Mouse (Mus musculus): ENCODE results near the gene Gm10382. TPM values are rescaled to one million over a fixed set of nuclear protein-coding genes. Genes with fewer than 3 reads are reported as not detected.
"Not testable (repeated sequence)": the region's sequence is repeated elsewhere in the genome, so short reads cannot be mapped to it uniquely, and the experiment has no call there.

Gm10382 gene
- total RNA-seq, 1 experiment from 2014 or later: not detected

DNA sequence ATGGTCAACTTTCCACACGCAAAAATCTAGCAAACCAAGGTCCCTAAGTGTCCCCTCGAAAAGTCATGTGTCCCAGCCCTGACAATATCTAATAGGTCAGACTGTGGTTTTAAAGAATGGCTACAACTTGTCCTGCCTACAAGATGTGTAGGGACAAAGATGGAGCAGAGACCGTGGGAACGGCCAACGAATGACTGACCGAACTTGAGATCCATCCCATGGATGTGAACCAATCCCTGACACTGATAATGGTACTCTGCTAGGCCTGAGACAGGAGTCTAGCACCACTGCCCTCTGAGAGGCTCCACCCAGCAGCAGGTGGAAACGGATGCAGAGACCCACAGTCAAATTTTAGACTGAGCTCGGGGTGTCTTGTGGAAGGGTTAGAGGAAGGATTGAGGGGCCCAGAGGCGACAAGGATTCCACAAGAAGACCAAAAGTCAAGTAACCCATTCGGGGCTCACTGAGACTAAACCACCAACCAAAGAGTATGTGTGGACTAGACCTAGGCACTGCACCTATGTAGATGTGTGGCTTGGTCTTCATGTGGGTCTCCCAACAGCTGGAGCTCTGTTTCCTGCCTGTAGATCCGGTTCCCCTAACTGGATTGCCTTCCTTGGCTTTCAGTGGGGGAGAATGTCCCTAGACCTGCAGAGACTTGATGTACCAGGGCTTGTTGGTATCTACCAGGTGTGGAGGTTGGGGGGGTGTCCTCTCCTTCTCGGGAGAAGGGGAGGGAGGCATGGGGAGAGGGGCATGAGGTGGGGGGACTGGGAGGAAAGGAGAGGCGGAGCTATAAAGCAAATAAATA lies 18.1 kb downstream of the Gm10382 start:
- ATAC-seq (replicated peaks; ENCODE audit: insufficient number of reproducible peaks, low FRiP score, low TSS enrichment, poor library complexity, severe bottlenecking): no peak

GRCm38 (mm10) chr5:125407910-125408575 lies 18.9 kb downstream of the Gm10382 start:
- ATAC-seq (replicated peaks; ENCODE audit: insufficient number of reproducible peaks, low FRiP score, low TSS enrichment, poor library complexity, severe bottlenecking): no peak

GRCm38 (mm10) chr5:125408842-125409241 lies 19.7 kb downstream of the Gm10382 start:
- no peak for ATAC-seq (replicated peaks; ENCODE audit: insufficient number of reproducible peaks, low FRiP score, low TSS enrichment, poor library complexity, severe bottlenecking)

DNA sequence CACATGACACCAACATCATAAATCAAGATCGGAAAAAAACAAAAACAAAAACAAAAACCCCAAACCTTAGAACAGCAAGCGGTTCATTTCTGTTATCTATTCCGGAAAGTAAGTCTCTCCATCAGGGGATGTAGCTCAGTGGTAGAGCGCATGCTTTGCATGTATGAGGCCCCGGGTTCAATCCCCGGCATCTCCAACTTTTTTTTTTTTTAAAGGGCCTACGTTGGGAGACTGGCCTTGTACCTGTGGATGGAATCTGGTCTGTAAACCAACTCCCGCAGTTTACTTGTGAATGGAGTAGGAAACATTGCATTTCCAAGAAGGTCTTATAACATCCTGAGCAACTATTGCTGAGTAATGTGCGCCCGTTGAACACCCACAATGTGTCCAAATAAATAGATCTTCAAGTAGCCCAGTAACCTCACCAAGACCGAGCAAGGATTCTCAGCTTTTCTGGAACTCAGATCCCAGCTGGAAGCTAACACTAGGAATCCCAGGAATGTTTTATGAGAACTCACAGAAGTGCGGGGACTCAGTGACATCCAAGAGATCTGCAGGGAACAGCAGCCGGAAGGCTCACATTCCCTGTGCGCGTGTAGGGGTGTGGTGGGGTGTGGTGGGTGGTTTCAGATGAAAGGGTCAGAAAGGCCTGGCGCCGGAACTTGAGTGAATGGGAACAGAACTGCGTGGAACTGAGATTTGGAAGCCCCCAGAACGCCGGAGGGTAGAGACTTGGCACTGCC lies 20.4 kb downstream of the Gm10382 start:
- ATAC-seq (replicated peaks; ENCODE audit: insufficient number of reproducible peaks, low FRiP score, low TSS enrichment, poor library complexity, severe bottlenecking): no peak

GRCm38 (mm10) chr5:125411972-125412530 lies 22.9 kb downstream of the Gm10382 start:
- ATAC-seq (replicated peaks; ENCODE audit: insufficient number of reproducible peaks, low FRiP score, low TSS enrichment, poor library complexity, severe bottlenecking): peak; percentile 58; the same call in 1 of the 2 replicates

DNA sequence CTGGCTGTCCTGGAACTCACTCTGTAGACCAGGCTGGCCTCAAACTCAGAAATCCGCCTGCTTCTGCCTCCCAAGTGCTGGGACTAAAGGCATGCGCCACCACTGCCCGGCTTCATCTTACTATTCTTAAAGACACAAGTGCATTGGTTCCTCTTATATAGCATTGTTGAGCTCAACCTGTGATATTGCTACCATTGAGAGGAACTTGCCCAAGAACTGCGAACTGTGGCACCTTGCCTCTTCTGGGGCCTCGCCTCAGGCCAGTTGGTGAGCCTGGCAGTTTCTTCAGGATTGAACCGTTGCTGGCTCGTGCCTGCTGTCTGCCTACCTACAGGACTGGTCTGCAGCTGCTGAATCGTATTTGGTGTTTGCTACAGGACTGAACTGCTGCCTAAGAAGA lies 23.4 kb downstream of the Gm10382 start:
- ATAC-seq (replicated peaks; ENCODE audit: insufficient number of reproducible peaks, low FRiP score, low TSS enrichment, poor library complexity, severe bottlenecking): not testable (repeated sequence)

DNA sequence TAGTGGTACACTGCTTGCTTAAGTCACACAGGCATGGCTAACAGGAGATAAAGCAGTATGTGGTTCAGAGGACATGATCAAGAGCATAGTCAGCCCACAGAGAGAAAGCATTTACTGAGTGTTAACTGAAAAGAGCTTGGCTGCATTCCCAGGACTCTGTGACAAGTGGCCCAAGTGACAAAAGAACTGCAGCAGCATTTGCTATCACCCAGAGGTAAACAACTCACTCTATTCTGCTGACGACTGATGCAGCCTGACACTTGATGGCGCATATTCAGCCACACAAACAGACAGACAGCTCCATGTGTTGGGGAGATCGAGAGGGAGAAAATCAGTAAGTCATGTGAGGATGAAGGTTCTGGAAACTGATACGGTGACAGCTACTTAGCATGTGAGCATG lies 24.6 kb downstream of the Gm10382 start:
- no peak for ATAC-seq (replicated peaks; ENCODE audit: insufficient number of reproducible peaks, low FRiP score, low TSS enrichment, poor library complexity, severe bottlenecking)

DNA sequence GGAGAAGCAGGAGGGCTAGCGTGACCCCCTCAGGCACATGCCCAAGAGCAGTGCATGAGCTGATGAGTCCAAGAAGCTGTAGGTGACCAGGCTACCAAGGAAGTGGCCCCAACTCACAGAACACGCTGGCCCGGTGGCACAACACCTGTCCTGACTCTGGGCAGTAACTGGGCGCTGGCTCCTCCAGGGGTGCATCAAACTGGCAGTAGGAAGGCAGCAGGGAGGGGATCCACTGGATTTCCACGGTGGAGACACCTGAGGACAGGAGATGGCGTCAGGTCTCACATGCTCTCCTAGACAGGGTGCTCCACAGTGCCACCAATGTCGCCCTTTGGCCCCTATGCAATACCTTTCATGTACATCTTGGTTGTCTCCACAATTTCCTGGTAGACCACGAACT lies 27.1 kb downstream of the Gm10382 start:
- ATAC-seq (replicated peaks; ENCODE audit: insufficient number of reproducible peaks, low FRiP score, low TSS enrichment, poor library complexity, severe bottlenecking): no peak

DNA sequence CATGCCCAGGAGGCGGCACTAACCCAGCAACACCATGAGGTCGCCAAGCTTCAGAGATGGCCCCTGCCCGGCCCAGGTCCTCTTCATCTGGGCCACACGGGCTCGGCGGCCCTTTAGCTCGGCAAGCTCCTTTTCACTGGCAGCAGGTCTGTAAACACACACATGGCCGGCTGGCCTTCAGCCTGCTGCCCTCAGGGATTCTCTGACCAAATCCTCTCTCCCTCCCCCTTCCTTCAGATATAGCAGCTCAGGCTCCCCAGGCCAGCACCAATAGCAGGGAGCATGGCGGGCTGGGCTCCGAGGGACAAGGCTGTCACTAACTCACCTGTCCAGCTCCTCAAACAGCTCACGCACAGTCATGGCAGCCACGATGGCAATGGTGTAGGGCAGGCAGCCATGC lies 29.5 kb downstream of the Gm10382 start:
- no peak for ATAC-seq (replicated peaks; ENCODE audit: insufficient number of reproducible peaks, low FRiP score, low TSS enrichment, poor library complexity, severe bottlenecking)

- ATAC-seq (replicated peaks; ENCODE audit: insufficient number of reproducible peaks, low FRiP score, low TSS enrichment, poor library complexity, severe bottlenecking): no peak
Observed at GRCm38 (mm10) chr5:125419124-125419523, 30.0 kb downstream of the Gm10382 start.

DNA sequence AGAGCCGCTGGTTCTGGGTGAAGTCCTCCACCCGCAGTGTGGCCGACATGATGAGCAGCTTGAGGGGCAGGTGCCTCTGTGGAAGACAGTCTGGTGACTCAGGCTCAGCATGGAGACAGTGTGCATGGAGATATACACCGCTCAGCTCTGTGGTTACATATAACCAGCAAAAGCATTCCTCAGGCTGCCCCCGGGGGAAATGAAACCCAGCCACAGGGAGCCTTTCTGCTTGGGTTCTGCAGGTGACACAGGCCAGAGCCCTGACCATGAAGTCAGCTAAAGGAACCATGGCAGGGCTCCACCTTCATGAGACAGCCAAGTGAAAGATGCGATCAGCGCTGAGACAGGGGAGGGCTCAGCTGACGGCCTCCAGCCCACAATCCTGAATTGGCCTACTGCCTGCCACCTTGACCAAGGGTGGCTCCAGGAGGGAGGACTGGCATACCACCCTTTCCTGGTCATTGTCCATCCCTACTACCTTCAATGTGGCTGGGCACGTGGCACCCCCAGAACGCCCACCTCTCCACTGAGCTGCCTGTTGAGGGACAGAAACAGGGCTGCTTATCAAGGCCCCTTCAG lies 36.7 kb downstream of the Gm10382 start:
- ATAC-seq (replicated peaks; ENCODE audit: insufficient number of reproducible peaks, low FRiP score, low TSS enrichment, poor library complexity, severe bottlenecking): no peak

- ATAC-seq (replicated peaks; ENCODE audit: insufficient number of reproducible peaks, low FRiP score, low TSS enrichment, poor library complexity, severe bottlenecking): no peak
Observed at GRCm38 (mm10) chr5:125426343-125426742, 37.2 kb downstream of the Gm10382 start.

GRCm38 (mm10) chr5:125432324-125432723 lies 43.2 kb downstream of the Gm10382 start:
- not testable (repeated sequence) for ATAC-seq (replicated peaks; ENCODE audit: insufficient number of reproducible peaks, low FRiP score, low TSS enrichment, poor library complexity, severe bottlenecking)

GRCm38 (mm10) chr5:125433793-125434337 lies 44.7 kb downstream of the Gm10382 start, which contains the start of gene Dhx37:
Gene Dhx37 (minus strand): TSS chr5:125434121.
- peak; percentile 97 for ATAC-seq (replicated peaks; ENCODE audit: insufficient number of reproducible peaks, low FRiP score, low TSS enrichment, poor library complexity, severe bottlenecking)

GRCm38 (mm10) chr5:125434347-125434746 lies 45.2 kb downstream of the Gm10382 start:
- not testable (repeated sequence) for ATAC-seq (replicated peaks; ENCODE audit: insufficient number of reproducible peaks, low FRiP score, low TSS enrichment, poor library complexity, severe bottlenecking)
